Mouse (Mus musculus) embryo, embryonic 9.5 days (tissue): Measurements from ENCODE around the gene Vpreb2.
"Not testable (repeated sequence)": the region's sequence is repeated elsewhere in the genome, so short reads cannot be mapped to it uniquely, and the experiment has no call there.

Source experiments
- DNase-seq: peaks from one replicate; pipeline ENCODE4 v3.0.0-alpha.2; 2017; ENCODE audit errors: extremely low spot score

Gene Vpreb2

GRCm38 (mm10) chr16:17980128-17980527, at the start of gene Vpreb2:
Gene Vpreb2, plus strand, starts transcription at chr16:17980428.
- DNase-seq = no peak

GRCm38 (mm10) chr16:17931906-17932460, 48.2 kb upstream of the Vpreb2 start:
- no peak for DNase-seq

- no peak for DNase-seq
Observed at GRCm38 (mm10) chr16:17933594-17934444, 46.4 kb upstream of the Vpreb2 start.

- no peak for DNase-seq
Observed at GRCm38 (mm10) chr16:17934445-17934910, 45.8 kb upstream of the Vpreb2 start.

- DNase-seq = no peak
Observed at GRCm38 (mm10) chr16:17936776-17937175, 43.5 kb upstream of the Vpreb2 start.

GRCm38 (mm10) chr16:17938187-17938586, 42.0 kb upstream of the Vpreb2 start:
- DNase-seq = no peak

GRCm38 (mm10) chr16:17938821-17939220, 41.4 kb upstream of the Vpreb2 start:
- peak; percentile 61 for DNase-seq

GRCm38 (mm10) chr16:17939255-17939751, 40.9 kb upstream of the Vpreb2 start:
- no peak for DNase-seq

GRCm38 (mm10) chr16:17943466-17943865, 36.8 kb upstream of the Vpreb2 start:
- no peak for DNase-seq

- no peak for DNase-seq
Observed at GRCm38 (mm10) chr16:17945081-17945831, 35.0 kb upstream of the Vpreb2 start.

GRCm38 (mm10) chr16:17949421-17949877, 30.8 kb upstream of the Vpreb2 start:
- peak; percentile 38 for DNase-seq

- no peak for DNase-seq
Observed at GRCm38 (mm10) chr16:17950068-17950467, 30.2 kb upstream of the Vpreb2 start.

GRCm38 (mm10) chr16:17951618-17952017, 28.6 kb upstream of the Vpreb2 start:
- no peak for DNase-seq

- not testable (repeated sequence) for DNase-seq
Observed at GRCm38 (mm10) chr16:17956052-17956638, 24.1 kb upstream of the Vpreb2 start.

- DNase-seq = no peak
Observed at GRCm38 (mm10) chr16:17962091-17962490, 18.1 kb upstream of the Vpreb2 start.

GRCm38 (mm10) chr16:17971853-17972252, 8.4 kb upstream of the Vpreb2 start:
- DNase-seq = no peak

- DNase-seq = not testable (repeated sequence)
Observed at GRCm38 (mm10) chr16:17977840-17978239, 2.4 kb upstream of the Vpreb2 start.

GRCm38 (mm10) chr16:17983201-17983600, 3.0 kb downstream of the Vpreb2 start:
- no peak for DNase-seq

- DNase-seq = no peak
Observed at GRCm38 (mm10) chr16:17984231-17984630, 4.0 kb downstream of the Vpreb2 start.

- no peak for DNase-seq
Observed at GRCm38 (mm10) chr16:17985078-17985477, 4.8 kb downstream of the Vpreb2 start.

- peak; percentile 37 for DNase-seq
Observed at GRCm38 (mm10) chr16:17986456-17987132, 6.4 kb downstream of the Vpreb2 start.
